Mouse (Mus musculus) cortical plate, adult 2 months (tissue): ENCODE measurements around the gene Lpin2.

Experiments used
- CTCF ChIP-seq: fragments of 200-500 bp; IDR thresholded peaks from 2 replicates; pipeline ENCODE4 v1.5.1; 2011; ENCODE audit warnings: mild to moderate bottlenecking, control low read depth, low read length; ENCODE audit not compliant: insufficient read depth; ENCODE audit errors: extremely low read depth
- POLR2A ChIP-seq: fragments of 200-500 bp; IDR thresholded peaks from 2 replicates; pipeline ENCODE4 v1.6.1; 2011; ENCODE audit warnings: mild to moderate bottlenecking, low read length, control low read depth; ENCODE audit not compliant: insufficient read depth; ENCODE audit errors: extremely low read depth

DNA sequence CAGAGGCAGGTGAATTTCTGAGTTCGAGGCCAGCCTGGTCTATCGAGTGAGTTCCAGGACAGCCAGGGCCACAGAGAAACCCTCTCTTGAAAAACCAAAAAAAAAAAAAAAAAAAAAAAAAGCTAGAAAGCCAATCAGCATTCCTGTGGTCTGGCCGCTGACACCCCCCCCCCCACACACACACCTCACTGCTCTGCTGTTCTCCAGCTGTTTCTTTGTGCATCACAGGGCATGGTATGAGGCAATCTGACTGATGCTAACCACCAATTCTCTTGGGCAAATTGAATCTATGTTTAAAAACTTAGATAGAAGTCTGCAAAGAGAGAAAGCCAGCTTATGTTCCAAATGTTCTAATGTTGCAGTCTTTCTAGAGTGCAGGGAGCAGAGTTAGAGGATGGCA, 14.1 kb downstream of the Lpin2 start:
- TF ChIP-seq POLR2A = no peak
- no peak for TF ChIP-seq CTCF
